Mouse (Mus musculus) megakaryocyte, embryonic 14.5 days (primary cell): Measurements from ENCODE around the gene Gm7534. TPM values are rescaled to one million over a fixed set of nuclear protein-coding genes. Genes with fewer than 3 reads are reported as not detected.
"Not testable (repeated sequence)": the region's sequence is repeated elsewhere in the genome, so short reads cannot be mapped to it uniquely, and the experiment has no call there.

Source experiments
- H3K27me3 ChIP-seq: replicated peaks from 2 replicates; pipeline ENCODE3; 2012; ENCODE audit warnings: inconsistent platforms
- H3K36me3 ChIP-seq: replicated peaks from 2 replicates; pipeline ENCODE3; 2012; ENCODE audit warnings: low read length, inconsistent platforms, mixed read lengths
- H3K4me1 ChIP-seq: 2 replicates; pipeline ENCODE4 v1.6.1; 2012; ENCODE audit warnings: inconsistent platforms
- H3K4me3 ChIP-seq: replicated peaks from 2 replicates; pipeline ENCODE3; 2012; ENCODE audit warnings: moderate library complexity, mild to moderate bottlenecking, inconsistent platforms
- H3K9me3 ChIP-seq: 2 replicates; pipeline ENCODE4 v1.6.1; 2012; ENCODE audit warnings: inconsistent platforms
- FLI1 ChIP-seq: IDR thresholded peaks from 2 replicates; pipeline ENCODE4 v1.6.1; 2012; ENCODE audit warnings: low read length, inconsistent platforms, mixed read lengths
- GATA1 ChIP-seq: IDR thresholded peaks from 3 replicates; pipeline ENCODE4 v1.6.1; 2012; ENCODE audit warnings: mixed read lengths, low read length, inconsistent platforms, borderline replicate concordance
- polyA plus RNA-seq: library from polyadenylated mRNA; stranded (reverse); fragments of >175 nt; gene quantifications from 2 replicates; pipeline ENCODE4 v1.2.3, GENCODE M21; 2012; ENCODE audit warnings: low replicate concordance; ENCODE audit not compliant: insufficient read depth

The Gm7534 gene
- polyA plus RNA-seq, 1 experiment, result not detected

DNA sequence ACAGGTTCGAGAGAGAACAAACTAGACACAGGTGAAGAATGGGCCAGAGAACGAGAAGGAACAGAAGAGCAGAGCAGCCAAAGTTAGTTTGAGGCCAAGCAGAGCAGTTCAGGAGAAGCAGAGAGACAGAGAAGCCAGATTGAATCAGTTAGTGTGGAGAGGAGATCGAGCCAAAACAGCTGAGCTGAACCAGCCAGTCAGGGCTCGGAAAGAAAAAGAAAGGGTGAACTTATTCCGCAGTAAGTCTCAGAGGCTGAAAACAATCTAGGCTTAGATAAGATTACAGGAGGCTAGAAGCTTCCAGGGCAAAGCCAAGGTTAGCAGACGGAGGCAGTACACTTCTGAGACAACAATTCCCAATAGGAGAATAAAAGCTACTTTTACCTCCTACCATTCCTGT lies 37.8 kb downstream of the Gm7534 start:
- Histone ChIP-seq H3K4me1 (peaks cover 4% of the 10 kb centered on the region; the same call in 1 of the 2 replicates), H3K27me3 (no peaks in the 10 kb centered on the region), H3K4me3 (no peak overlapping the region), H3K36me3 (peaks cover 34% of the 10 kb centered on the region), H3K9me3 (no peaks in the 10 kb centered on the region)
- no peak for TF ChIP-seq FLI1
- no peak for TF ChIP-seq GATA1

DNA sequence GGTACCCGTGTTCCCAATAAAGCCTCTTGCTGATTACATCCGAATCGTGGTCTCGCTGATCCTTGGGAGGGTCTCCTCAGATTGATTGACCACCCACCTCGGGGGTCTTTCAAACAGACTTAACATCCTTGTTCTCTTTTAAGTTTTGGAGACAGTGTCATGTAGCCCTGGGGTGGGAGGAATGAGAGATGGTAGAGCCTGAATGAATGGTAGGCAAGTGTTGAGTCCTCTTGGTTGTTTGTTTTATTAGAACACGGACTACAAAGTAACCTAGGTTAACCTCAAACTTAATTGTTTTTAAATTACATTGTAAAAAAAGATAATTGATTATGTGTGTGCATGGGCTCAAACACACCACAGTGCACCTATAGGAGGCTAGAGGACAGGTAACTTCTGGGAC lies 38.2 kb downstream of the Gm7534 start:
- Histone ChIP-seq H3K4me3 (no peak overlapping the region), H3K36me3 (peaks cover 31% of the 10 kb centered on the region), H3K4me1 (peaks cover 4% of the 10 kb centered on the region; the same call in 1 of the 2 replicates), H3K27me3 (no peaks in the 10 kb centered on the region), H3K9me3 (no peaks in the 10 kb centered on the region)
- no peak for TF ChIP-seq GATA1
- no peak for TF ChIP-seq FLI1

DNA sequence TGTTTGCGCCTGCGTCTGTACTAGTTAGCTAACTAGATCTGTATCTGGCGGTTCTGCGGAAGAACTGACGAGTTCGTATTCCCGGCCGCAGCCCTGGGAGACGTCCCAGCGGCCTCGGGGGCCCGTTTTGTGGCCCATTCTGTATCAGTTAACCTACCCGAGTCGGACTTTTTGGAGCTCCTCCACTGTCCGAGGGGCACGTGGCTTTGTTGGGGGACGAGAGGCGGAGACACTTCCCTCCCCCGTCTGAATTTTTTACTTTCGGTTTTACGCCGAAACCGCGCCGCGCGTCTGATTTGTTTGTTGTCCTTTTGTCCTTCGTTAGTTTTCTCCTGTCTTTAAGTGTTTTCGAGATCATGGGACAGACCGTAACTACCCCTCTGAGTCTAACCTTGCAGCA lies 42.7 kb downstream of the Gm7534 start:
- H3K27me3 ChIP-seq, H3K4me1 ChIP-seq, H3K9me3 ChIP-seq: not testable (repeated sequence)
- Histone ChIP-seq H3K36me3 (peaks cover 38% of the 10 kb centered on the region), H3K4me3 (peak overlapping the region; percentile 80)

DNA sequence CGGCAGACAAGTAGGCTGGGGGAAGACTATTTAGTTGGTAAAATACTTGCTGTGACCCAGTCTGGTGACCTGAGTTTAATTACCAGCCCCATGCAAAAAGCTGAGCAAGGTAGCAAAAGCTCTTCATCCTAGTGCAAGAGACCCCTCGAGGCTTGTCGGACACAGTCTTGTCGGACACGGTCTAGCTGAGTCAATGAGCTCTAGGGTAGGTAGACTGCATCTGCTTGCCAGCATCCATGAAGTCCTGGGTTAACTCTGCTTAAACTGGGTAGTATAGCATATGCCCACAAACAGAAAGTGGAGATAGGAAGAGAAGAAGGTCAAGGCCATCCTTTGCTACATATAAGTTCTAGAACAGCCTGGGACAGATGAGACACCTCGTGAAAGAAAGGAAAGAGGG lies 44.0 kb downstream of the Gm7534 start:
- Histone ChIP-seq H3K27me3 (no peaks in the 10 kb centered on the region), H3K4me3 (no peak overlapping the region), H3K36me3 (peaks cover 45% of the 10 kb centered on the region), H3K9me3 (no peaks in the 10 kb centered on the region), H3K4me1 (no peaks in the 10 kb centered on the region)
- no peak for TF ChIP-seq GATA1
- no peak for TF ChIP-seq FLI1

DNA sequence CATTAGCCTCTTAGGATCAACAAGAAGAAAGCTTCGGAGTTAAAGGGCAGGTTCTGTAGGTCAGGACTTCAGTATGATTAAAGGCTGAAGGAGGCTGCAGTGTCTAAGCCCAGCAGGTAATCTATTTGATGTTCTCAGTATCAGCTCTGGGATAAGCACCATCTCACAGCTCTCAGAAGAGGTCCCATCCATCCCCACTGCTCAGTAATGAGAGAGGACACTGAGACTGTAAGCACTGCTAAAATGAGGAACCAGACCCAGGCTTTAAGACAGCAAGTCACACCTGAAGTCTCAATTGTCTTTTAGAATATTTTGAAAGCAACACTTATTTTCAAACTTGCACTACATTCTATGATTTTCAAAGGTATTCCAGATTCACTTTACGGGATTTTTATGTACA lies 45.2 kb downstream of the Gm7534 start:
- TF ChIP-seq GATA1 (no peak), FLI1 (no peak)
- no peaks in the 10 kb centered on the region for H3K4me1 ChIP-seq
- no peaks in the 10 kb centered on the region for H3K27me3 ChIP-seq
- H3K4me3 ChIP-seq, result no peak overlapping the region
- H3K36me3 ChIP-seq, result peaks cover 57% of the 10 kb centered on the region
- no peaks in the 10 kb centered on the region for H3K9me3 ChIP-seq

DNA sequence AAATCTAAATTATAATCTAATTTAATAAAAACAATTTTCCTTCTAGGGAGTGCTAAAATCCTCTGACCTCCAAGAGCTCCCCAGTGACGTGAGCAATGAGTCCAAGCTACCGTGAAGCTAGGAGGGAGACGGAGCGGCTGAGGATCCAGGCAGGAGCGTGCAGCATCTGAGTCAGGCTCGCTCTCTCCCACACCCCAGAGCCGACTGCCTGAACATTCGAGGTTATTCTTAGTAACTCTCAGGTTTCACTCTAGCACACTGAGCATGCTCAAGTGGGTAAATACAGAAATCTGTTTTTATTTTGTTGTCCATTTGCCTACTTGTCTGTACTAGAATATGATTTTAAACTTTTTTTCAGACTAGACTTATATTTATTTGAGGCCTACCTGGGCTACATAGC lies 46.1 kb downstream of the Gm7534 start:
- no peaks in the 10 kb centered on the region for H3K27me3 ChIP-seq
- peaks cover 65% of the 10 kb centered on the region for H3K36me3 ChIP-seq
- no peak for TF ChIP-seq GATA1
- TF ChIP-seq FLI1, result no peak
- H3K4me1 ChIP-seq, result no peaks in the 10 kb centered on the region
- H3K9me3 ChIP-seq, result no peaks in the 10 kb centered on the region
- no peak overlapping the region for H3K4me3 ChIP-seq

DNA sequence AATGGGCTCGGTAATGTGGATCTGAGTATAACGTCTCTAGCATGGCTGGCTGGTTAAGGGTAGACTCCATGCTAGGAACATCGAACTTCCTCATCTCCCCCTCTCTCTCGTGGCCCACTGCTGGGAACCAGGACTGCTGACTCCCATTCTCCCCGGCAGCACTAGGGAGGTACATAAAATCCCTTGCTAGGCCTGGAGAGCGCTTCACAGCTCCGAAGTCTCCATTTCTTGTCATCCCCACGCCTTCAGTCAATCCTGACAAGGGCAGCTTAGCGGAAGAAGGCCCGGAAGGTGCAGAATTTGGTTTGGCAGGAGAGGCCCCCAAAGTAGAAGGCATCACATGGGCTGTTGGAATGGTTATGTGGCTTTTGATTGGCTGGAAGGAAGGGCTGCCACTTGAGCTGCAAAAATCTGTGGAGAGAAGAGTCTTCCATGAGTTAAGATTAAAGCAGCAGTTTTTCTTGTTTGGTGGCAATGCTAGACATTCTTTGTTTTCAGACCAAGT lies 46.8 kb downstream of the Gm7534 start:
- H3K27me3 ChIP-seq, result no peaks in the 10 kb centered on the region
- no peak overlapping the region for H3K4me3 ChIP-seq
- H3K36me3 ChIP-seq, result peaks cover 73% of the 10 kb centered on the region
- H3K4me1 ChIP-seq, result no peaks in the 10 kb centered on the region
- no peaks in the 10 kb centered on the region for H3K9me3 ChIP-seq
- TF ChIP-seq FLI1 (no peak), GATA1 (no peak)

DNA sequence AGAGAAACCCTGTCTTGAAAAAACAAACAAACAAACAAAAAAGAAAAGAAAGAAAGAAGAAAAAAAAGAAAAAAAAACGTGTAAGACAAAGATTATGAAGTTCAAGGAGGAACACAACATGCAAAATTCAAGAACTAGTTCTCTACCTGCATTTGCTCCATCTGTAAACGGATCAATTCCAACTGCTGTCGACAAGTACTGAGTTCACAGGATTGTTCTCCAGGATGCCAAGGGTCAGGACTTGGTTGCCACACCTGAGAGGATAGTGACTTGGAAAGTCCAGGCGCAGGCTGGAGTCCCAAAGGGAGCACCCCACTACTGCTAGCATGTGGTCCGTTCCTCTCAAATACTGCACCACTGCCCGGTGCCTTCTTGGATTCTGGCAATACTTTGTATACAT lies 47.3 kb downstream of the Gm7534 start:
- TF ChIP-seq GATA1 (no peak), FLI1 (no peak)
- H3K36me3 ChIP-seq, result peaks cover 77% of the 10 kb centered on the region
- no peaks in the 10 kb centered on the region for H3K4me1 ChIP-seq

DNA sequence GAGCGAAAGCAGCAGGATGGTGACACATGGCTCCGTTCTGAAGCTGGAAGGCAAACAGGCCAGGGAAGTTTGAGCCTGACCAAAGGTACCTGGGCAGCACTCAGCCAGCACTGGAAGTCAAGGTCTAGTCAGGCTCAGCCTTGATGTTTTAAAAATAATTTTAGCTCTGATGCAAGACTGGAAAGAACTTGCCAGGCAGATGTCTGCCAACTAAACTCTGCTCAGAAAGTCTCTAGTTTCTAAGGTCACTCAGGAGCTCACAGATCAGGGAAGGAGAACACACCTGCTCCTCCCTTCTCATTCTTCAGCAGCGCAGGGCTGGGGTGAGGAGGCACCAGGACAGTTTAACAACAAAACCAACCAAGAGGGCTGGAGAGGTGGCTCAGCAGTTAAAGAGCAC lies 48.5 kb downstream of the Gm7534 start:
- H3K27me3 ChIP-seq, result no peaks in the 10 kb centered on the region
- TF ChIP-seq GATA1 (no peak), FLI1 (no peak)
- H3K4me1 ChIP-seq, result no peaks in the 10 kb centered on the region
- no peaks in the 10 kb centered on the region for H3K9me3 ChIP-seq
- H3K36me3 ChIP-seq, result peaks cover 85% of the 10 kb centered on the region
- H3K4me3 ChIP-seq, result no peak overlapping the region

More for the DNA sequence above, 47.3 kb downstream of the Gm7534 start:
- H3K4me3 ChIP-seq, result no peak overlapping the region
- H3K9me3 ChIP-seq, result no peaks in the 10 kb centered on the region
- no peaks in the 10 kb centered on the region for H3K27me3 ChIP-seq

DNA sequence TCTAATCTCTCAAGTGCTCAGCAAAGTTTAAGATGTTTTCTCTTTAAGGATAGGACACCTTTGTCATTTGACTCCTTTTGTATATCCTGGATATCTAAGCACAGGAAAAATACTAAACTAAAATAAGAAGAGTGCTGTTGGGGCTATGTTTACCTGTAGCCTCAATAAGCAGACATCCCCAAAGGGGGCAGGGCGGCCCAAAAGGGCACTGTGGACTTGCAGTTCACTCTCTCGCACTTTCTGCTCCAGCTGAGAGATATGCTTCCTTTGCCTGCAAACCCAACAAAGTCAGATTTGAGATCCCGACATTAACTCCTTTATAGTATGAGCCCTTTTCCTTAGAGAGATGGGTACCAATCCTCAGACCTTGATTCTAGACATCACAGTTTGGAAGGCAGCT lies 49.1 kb downstream of the Gm7534 start:
- TF ChIP-seq GATA1 (no peak), FLI1 (no peak)
- H3K36me3 ChIP-seq, result peaks cover 87% of the 10 kb centered on the region
- no peaks in the 10 kb centered on the region for H3K9me3 ChIP-seq
- H3K4me3 ChIP-seq, result no peak overlapping the region
- no peaks in the 10 kb centered on the region for H3K4me1 ChIP-seq
- H3K27me3 ChIP-seq, result no peaks in the 10 kb centered on the region

DNA sequence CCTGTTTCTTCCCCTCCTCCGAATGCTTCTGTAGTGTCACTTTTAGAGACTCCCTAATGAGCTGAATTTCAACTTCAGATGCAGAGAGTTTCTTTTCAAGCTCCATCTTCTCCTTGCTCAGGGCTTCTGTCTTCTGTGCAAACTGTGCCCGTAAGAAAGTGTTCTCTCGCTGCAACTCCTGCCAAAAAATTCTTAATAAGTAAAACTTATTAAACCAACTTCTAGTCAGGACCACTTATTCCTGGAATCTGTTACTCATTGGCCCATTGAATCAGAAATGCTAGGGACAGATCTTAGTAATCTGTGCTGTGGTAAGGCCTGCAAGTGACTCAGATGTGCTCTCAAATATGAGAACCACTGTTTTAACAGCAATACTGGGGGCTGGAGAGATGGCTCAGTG lies 50.7 kb downstream of the Gm7534 start:
- no peak overlapping the region for H3K4me3 ChIP-seq
- no peaks in the 10 kb centered on the region for H3K27me3 ChIP-seq
- no peak for TF ChIP-seq FLI1
- no peak for TF ChIP-seq GATA1
- H3K4me1 ChIP-seq, result no peaks in the 10 kb centered on the region
- no peaks in the 10 kb centered on the region for H3K9me3 ChIP-seq
- peaks cover 92% of the 10 kb centered on the region for H3K36me3 ChIP-seq
